Mouse (Mus musculus): ENCODE measurements around the gene Tcp11l2.
A peak's percentile ranks its signal among the peaks of the same experiment; 100 is the strongest.

Gene Tcp11l2

DNA sequence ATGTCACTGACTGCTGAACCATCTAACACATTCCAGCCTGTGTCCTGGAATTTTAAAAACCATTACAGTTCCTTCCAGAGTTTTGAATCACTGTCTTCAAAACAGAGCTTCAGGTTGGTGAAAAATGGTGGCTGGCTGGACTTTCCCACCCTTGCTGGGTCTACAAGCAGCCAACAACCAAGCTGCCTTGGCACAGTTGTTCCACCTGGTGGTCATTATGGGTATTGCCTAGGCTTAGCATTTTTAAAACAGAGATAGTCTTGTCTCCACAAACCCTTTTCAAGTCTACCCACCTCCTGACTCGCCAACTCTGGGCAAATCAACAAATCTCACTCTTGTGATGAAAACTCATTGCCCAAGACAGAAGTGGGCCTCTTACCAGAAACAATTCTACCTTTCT is 17.9 kb upstream of the Tcp11l2 start:
- DNase-seq (ENCODE audit: low spot score in 2 of 2): no peak

DNA sequence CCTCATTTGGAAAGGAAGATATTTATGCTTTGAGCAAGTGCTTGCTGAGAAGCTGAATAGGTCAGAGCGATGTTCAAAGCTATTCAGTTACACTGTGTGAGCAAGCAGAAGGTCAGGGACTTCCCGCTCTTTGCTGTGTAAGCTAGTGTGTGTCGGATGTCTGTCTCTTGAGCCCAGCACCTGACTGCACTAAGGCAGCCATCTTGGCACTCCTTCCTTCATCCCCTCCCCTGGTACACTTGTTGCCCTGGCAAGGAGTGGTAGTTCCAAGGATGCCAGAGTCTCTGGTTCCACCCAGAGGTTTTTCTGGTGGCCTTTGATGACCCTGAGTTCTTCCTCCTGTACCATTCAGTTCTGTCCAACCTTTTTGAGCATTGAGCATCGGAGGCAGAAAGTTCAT is 16.4 kb upstream of the Tcp11l2 start:
- no peak for DNase-seq (ENCODE audit: low spot score in 2 of 2)

DNA sequence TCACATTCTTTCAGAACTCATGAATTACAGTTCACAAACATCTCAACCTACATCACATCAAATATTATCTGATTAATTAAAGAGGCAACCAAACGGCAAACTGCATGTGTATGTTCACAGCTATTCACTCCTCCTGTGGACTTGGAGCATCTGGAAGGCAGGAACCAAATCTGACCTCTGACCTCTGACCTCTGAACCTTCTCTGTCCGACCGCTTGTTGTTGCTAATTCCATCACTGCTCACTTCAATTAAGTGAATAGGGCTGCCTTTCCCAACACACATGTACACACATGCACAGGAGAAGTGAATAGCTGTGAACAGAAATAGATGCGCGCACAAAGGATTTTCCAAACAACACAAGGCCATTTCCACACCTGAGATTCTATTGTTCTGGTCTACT is 14.3 kb upstream of the Tcp11l2 start:
- DNase-seq (ENCODE audit: low spot score in 2 of 2): no peak

DNA sequence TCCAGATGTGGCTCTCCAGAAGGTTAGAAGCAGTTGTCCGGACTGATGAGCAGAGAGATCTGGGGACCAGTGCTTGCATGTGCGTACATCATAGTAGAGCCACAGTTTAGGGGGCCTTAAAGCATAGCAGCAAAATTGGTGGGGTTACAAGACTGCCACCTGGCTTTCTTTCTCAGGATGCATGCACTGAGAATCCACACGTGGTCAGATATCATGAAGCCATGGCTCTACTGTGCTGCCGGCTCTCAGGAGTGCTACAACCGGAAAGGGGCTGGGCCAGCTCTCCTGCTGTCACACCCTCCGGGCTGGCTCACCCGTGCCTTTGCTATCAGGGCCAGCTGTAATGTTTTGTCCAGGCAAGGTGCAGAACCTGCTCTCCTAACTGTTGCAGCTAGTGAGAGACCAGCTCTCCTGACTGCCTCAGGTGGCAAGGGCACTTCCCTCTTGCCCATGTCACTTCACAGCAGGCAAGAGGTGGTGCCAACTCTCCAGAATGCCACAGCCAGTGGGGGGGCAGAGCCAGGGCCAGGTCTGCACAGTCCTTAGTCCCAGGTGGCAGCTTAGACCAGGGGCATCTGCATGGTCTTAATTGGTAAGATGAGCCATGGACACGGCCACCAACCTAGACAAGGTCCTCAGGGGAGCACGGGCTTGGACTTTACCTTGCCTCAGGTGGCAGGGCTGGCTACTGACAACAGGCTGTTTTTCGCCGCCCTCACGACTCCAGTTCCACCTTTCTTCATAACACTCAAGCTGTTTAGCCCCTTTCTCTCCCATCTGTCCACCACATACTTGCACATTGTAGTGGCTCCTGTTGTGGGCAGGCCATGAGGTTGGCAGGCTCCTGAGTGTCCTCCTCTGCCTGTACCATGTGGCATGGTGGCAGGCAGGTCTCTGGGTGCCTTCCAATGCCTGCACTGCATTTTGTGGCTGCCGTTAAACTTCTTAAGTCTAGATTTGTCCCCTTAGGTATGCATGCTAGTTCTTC is 13.6 kb upstream of the Tcp11l2 start:
- no peak for DNase-seq (ENCODE audit: low spot score in 2 of 2)

DNA sequence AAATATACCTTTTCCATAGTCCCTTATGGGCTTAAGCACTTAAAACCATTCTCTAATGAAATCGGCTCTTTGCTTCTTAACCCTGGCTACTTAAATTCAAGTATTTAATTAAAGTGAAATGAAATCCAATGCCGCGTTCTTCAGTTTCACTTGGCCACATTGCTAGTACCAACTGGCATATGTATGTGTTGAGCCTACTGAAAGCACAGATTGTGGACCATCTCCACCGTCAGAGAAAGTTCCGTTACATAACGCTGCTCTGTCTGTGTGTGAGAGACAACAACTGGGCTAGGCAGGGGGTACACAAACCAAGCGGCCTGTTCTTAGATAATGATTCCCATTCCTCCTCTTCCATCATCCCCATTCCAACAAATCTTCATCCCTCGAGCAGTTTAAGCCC is 12.0 kb upstream of the Tcp11l2 start:
- DNase-seq (ENCODE audit: low spot score in 2 of 2): no peak

DNA sequence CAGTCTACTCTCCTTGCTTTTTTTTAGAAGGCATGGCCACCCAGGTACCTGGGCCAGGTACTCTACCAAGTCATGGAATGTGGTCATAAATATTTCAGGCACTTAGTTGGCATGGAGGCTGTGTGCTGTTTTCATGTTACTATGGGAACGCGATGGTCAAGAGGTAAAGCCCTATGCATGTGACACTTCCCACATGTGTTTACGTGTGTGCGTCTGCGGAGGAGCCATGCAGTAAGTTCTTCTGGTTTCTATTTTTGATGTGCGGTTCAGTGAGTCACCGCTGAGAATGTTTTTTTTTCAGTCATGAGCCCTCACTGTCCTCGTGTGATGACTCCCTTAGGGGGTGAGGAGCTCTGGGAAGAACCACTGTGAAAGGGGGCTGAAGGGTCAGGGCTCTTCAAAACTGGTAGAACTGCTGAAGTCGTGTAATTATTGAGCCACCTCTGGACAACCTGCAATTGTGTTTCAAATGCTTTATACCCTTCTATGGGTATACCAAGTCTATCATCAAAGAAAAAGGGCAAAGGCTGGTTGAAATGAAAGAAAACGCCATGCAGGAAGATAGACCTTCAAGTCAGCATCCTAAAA is 5.3 kb upstream of the Tcp11l2 start:
- no peak for DNase-seq (ENCODE audit: low spot score in 2 of 2)

DNA sequence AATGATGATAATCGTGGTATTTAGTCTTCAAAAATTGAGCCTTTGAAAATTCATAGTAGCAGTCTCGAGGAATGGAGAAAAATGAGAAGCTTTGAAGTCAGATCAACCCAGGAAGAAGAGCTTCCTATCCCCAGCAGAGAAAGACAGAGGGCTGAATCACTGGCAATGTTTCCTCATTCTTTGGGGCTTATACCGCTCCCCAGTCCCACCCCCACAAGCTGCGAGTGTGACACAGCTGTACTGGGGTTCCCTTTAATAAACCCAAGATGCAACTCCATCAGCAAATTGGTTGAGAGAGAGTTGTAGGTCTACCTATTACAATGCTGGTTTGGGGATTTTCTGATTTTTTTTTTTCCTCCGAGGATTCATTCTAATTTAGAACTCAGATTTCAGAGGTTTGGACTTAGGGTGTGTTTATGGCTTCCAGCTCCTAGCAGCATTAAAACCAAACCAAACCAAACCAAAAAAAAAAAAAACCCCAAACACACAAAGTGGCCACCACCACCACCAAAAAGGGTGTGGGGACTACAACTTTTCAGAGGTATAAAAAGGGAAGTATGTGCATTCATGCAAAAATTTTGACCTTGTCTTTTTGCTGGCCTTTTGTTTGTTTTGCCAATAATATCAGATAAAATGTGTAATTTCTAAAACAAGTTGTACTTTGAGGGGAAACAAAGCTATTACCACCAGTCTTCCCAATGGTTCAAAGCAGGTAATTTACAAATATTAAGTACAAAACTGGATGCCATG is 2.6 kb upstream of the Tcp11l2 start:
- no peak for DNase-seq (ENCODE audit: low spot score in 2 of 2)

DNA sequence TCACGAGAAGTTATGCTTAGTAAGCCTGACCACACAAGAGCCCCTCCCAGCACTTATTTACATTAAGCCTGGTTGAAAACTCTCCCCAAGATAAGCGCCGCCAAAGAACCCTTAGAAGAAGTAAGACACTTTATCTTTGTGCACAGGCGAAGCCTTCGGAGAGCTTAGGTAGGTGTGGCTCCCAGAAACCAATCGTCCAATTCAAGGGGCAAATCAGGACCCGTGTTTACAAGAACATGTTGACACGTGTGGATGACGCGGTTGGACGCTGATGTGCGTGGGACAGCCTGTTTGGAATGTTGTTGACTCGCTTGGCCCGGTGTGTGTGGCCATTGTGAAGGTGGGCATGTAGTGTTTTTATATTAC is 414 bp upstream of the Tcp11l2 start:
- DNase-seq (ENCODE audit: low spot score in 2 of 2): no peak

DNA sequence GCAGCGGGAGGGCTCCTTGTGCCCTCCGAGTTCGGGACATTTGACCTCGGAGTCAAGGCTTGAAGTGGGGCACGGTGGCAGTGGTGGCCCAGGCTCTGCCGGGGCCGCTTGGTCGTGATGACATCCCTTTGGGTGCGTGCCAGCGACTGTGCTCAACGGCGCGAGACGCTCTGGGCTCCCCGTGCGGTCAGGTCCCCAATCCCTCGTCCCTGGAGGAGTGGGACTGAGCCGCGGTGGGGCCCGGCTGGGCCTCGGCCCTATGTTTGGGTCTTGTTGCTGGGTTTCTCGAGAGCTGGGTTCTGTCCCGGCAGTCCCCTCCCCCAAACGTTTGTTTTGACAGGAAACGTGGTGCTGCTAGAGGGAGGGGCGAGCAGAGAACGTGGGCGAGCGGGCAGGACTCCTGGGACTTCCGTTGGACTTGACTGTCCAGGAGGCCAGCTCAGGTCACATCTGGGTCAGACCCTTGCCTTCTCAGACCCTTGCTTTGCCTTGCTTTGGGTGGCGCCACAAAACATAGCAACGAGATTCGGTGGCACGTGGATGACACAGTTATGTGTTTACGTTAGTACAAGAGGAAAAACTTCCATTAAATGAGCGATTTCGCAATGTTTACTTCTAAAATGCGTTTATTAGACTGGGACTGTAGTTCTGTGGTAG is 773 bp downstream of the Tcp11l2 start:
- DNase-seq (ENCODE audit: low spot score in 2 of 2): peak; percentile 54 to 60

DNA sequence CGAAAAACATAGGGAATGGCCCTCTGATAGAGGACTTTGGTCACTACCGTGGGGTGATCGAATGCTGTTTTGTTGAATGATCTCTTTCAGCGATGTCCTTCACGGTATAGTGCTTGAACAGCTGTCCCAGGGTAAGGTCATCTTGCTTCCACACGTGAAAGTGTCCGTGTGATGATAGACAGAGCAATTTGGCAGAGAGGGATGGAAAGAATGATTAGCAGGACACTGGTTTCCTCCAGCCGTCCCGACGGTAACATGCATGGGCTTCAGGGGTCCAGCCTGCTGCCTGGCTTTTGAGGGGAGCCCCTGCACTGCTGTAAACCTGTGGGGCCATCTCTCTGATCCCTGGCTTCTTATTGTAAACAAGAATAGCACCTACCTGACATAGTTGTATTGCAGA is 2.3 kb downstream of the Tcp11l2 start:
- DNase-seq (ENCODE audit: low spot score in 2 of 2): no peak

DNA sequence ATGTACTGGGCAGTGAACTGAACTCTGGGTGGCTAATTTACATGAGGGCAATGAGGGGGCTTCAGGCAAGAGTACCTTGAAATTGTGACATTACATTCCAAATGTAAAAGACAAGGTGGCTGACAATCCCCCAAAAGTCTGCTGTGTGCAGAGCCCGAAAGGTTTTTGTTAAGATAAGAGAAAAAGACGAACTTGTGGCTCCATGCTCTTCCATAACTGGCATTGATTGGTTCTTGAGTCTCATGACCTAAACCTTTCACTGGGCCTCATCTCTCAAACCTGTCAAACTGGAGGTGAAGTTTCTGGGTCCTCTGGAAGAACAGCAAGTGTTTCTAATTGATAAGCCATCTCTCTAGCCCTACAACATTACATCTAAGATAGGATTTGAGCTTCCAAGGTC is 3.1 kb downstream of the Tcp11l2 start:
- no peak for DNase-seq (ENCODE audit: low spot score in 2 of 2)

DNA sequence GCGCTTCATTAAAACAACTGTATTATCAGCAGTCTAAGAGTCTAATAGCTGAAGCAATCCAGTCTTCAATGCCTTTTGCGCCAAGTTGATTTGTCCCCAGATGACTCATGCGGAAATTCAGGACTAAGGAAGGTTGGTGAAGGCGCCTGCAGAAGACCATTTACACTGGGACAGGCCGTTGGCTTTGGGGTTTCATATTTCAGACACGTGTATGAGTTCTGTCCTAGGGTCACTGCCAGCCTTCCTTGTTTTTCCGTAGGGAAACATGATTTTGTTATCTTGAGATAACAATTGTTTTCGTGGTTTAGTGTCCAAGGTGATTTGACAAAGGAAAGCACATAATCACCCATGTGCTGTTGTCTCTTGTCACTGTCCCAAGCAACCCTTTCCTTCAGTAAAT is 4.8 kb downstream of the Tcp11l2 start:
- no peak for DNase-seq (ENCODE audit: low spot score in 2 of 2)

DNA sequence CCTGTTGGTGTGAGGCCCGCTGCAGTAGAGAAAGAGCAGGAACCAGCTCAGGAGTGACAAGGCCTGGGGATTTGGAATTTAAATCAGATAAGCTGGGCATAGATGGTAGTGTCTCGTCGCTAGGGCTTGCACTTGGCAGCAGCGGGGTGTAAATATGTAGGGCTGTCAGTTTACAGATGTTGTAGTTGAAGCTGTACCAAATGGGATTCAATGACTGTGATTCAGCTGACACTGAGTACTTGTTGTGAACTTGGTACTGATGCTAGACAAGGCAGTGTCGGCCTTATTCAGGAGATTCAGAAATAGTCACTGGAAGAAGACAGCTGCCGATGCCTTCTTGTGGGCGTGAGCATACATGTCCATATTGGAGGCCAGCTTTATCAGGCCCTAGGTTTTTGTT is 5.8 kb downstream of the Tcp11l2 start:
- DNase-seq (ENCODE audit: low spot score in 2 of 2): no peak

DNA sequence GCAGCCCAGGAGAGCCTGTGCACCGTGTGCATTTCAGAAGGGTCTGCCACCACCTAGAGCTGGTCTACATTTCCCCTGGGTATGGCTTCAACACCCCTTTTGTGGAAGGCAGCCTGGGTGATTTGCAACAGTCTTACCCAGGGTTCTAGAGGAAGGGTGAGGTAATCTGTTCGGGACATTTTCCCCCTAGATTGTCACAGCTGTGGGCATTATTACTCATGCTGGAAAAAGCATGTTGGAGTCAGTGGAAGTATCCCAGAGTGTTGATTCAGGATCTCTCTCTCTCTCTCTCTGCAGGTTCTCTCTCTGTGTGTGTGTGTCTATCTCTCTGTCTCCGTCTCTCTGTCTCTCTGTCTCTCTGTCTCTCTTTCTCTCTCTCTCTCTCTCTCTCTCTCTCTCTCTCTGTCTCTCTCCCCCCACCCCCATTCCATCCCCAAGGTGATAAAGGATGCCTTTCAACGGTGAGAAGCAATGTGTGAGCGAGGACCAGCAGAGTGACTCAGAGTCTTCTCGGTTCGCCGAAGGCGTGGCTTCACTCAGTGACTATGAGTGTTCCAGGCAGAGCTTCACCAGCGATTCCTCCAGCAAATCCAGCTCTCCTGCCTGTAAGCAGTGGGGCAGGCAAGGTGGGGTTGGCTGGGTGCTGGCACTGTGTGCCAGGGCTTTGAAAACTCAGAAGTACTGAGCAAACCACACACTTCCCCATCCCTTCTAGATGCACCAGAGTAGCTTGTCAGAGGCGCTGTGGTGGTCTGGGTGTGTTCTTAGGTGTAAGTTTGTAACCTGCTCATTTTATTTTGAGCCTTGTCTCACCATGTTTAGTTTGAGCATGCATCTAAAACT is 8.2 kb downstream of the Tcp11l2 start:
- DNase-seq (ENCODE audit: low spot score in 2 of 2): no peak

DNA sequence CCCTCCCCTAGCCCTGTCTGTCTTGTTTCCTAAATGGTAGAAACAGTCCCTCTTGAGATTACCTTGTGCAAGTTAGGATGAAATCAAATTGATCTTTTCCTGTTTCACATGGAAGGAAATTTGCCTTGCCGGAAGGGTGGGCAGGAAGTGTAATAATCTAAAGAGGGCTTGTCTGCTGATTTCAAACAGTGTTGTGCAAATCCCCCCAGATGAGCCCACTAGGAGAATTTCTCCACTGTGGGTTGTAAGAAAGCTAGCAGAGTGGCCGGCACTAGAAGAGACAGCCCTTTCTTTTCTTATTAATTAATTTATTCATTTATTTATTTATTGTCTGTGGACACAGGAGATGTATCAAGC is 8.8 kb downstream of the Tcp11l2 start:
- no peak for DNase-seq (ENCODE audit: low spot score in 2 of 2)

DNA sequence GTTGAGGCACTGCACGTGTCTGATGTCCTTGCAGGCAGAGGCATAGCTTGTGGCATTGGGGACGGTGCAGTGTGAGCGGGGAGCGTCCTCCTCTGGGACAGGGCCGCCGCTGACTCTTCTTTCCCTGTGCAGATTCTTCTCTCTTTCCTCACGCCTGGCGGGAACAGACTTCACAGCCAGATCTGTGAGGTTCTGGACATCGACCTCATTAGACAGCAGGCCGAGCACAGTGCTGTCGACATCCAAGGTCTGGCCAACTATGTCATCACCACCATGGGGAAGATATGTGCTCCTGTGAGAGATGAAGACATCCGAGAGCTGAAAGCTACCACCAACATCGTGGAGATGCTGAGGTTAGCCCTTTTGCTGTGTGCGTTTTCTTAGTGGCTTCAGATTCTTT is 14.5 kb downstream of the Tcp11l2 start:
- DNase-seq (ENCODE audit: low spot score in 2 of 2): no peak

DNA sequence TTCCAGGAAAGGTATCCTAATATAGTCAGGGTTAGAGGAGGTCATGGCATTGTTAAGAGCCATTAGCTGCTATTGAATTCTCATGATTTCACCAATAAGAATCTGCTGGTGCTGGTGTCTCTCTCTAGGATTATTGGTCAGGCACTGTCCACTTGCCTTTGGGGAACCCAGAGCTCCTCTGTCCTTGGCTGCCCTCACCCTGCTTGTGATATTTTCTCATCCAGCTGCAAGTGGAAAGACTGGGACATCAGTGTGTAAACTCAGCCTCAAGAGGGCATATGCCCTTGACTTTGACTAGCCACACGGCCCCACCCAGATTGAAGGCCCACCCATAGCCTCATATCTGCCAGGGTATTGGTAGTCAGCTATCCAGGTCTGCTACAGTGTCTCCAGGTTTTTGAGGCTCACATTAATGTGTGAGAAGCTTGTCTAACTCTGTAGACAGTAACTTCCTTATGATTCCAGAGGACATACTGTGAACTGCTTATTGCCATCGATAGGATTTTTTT is 15.3 kb downstream of the Tcp11l2 start:
- no peak for DNase-seq (ENCODE audit: low spot score in 2 of 2)

DNA sequence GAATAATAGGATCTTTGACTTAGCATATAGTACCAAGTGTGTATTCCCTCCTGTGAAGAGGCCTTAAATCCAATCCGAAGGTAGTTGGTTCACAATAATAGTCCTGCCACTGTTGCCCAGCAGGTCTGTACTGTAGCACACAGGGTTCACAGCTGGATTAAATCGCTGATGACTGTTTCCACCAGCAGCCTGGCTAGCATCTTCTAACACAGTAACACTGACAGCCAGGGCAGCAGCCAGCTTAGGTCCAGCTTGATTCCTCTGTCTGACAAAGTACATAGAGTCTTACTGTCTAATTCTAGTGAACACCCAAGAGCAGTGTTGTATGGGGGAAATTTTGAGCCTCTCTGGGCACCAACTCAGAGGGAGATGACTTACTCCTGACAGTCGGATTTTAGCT is 16.3 kb downstream of the Tcp11l2 start:
- no peak for DNase-seq (ENCODE audit: low spot score in 2 of 2)

DNA sequence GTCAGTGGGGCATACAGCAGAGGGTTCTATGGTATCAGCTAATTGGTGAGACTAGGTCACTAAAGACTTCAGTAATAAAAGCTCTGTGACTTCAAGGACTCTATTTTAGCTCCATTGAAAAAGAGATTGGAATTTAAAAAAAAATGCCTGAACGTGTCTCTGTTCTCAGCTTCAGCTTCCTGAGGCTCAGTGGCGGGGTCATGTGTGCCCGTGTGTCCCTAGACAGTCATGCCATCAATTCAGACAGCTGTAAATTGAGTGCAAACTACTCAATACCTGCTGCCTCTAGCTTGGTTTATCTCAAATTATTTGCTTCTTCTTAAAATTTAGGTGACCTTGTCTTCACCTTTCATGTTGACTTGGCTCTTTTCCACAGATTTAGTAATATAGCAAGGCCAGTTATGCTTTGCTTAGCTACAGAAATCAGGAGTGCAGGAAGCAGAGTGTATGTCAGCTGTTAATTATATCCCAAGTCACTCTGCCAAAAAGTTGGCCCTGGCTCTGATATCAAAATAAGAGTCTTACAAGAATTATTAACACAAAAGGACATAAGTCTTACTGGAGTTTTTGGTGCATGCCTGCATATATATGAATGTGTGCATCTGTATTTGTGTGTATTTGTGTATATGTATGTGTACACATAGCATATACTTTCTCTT is 20.8 kb downstream of the Tcp11l2 start:
- no peak for DNase-seq (ENCODE audit: low spot score in 2 of 2)

DNA sequence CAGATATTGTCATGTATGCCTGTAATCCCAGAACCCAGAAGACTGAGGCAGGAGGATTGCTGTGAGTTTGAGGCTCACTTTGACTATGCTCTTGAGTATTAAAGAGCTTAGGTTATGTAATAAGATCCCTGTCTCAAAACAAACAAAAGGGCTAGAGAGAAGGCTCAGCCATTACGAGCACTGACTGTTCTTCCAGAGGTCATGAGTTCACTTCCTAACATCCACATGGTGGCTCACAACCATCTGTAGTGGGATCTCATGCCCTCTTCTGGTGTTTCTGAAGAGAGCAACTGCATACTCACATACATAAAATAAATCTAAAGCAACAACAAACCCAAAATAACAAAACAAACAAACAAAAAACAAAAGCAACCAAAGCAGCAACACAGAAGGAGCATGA is 21.7 kb downstream of the Tcp11l2 start:
- no peak for DNase-seq (ENCODE audit: low spot score in 2 of 2)

DNA sequence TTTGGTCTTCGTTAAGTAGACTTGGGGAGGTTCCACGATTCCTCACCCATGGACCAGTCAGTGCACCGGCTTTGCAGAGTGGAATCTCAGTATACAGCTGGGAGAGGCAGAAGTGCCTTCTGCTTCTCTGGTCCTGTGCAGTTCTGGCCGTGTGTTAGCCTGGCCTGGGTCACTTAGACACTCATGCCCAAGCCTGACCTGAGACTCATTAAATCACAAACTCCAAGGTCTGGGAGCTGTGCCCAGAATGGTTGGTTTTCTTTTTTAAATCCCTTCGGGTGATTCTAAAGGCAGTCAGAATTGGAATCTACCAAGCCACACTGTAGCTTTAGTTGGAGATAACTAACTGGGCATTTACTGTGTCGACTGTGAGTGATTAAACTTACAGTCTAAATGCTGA is 23.7 kb downstream of the Tcp11l2 start:
- no peak for DNase-seq (ENCODE audit: low spot score in 2 of 2)

Measured in frontal cortex, postnatal 14 days (tissue).